Mouse (Mus musculus): ENCODE measurements at regions not wholly inside any gene's neighbourhood (a gene's known extent, or its start where the extent isn't known, plus 50 kb on each side); places are given as distances from the start of the nearest gene placed in this dataset.

GRCm38 (mm10) chr13:78998855-78999254, 799.3 kb upstream of the Nr2f1 start:
- Histone ChIP-seq H3K9ac (ENCODE audit: low read length) (no peak overlapping the region), H3K4me1 (replicated peaks; ENCODE audit: control insufficient read depth, insufficient read depth) (no peaks in the 10 kb centered on the region), H3K9me3 (ENCODE audit: control insufficient read depth, low read length) (no peaks in the 10 kb centered on the region), H3K27me3 (ENCODE audit: control insufficient read depth, insufficient read depth, low read length) (no peaks in the 10 kb centered on the region), H3K4me3 (ENCODE audit: low read depth, low read length) (no peak overlapping the region), H3K36me3 (ENCODE audit: control insufficient read depth, insufficient read depth, low read length) (no peaks in the 10 kb centered on the region), H3K4me2 (replicated peaks; ENCODE audit: low read depth) (no peak overlapping the region), H3K27ac (replicated peaks) (no peak overlapping the region)
- TF ChIP-seq EP300 (optimal IDR thresholded peaks at IDR 0.05) = no peak
- no peak for TF ChIP-seq CTCF (IDR thresholded peaks at IDR 0.05; ENCODE audit: low read depth)
- WGBS = 31% methylated on average over 2 of the region's 2 CpGs
- ATAC-seq (ENCODE audit: low FRiP score, low TSS enrichment) (no peak), DNase-seq (ENCODE audit: low spot score) (no peak)

DNA sequence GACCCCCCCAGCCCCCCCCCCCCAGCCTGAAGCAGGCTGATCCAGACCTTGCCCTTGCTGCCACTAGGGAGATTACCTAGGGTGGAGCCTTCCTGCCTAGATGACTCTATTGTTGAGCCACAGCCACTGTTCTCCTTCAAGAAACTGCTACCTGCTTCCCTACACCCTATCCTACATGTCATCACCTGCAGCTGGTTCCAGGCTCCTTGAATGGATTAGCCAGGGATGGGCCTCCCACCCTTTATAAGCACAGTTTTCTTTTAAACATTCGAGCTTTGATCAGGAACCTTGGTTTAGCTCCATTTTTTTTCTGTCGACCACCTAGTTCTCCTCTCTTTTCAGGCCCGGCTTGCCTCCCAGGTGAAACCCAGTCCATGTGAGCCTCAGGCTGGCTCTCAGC, 792.8 kb upstream of the Nr2f1 start:
- TF ChIP-seq CTCF (IDR thresholded peaks at IDR 0.05; ENCODE audit: low read depth) (no peak), EP300 (optimal IDR thresholded peaks at IDR 0.05) (no peak)
- ATAC-seq (ENCODE audit: low FRiP score, low TSS enrichment) (no peak), DNase-seq (ENCODE audit: low spot score) (no peak)
- Histone ChIP-seq H3K27me3 (ENCODE audit: control insufficient read depth, insufficient read depth, low read length) (no peaks in the 10 kb centered on the region), H3K9me3 (ENCODE audit: control insufficient read depth, low read length) (no peaks in the 10 kb centered on the region), H3K27ac (replicated peaks) (no peak overlapping the region), H3K4me2 (replicated peaks; ENCODE audit: low read depth) (no peak overlapping the region), H3K36me3 (ENCODE audit: control insufficient read depth, insufficient read depth, low read length) (no peaks in the 10 kb centered on the region), H3K4me1 (replicated peaks; ENCODE audit: control insufficient read depth, insufficient read depth) (no peaks in the 10 kb centered on the region), H3K9ac (ENCODE audit: low read length) (no peak overlapping the region), H3K4me3 (ENCODE audit: low read depth, low read length) (no peak overlapping the region)
- 79% methylated on average over 3 of the region's 3 CpGs for WGBS

GRCm38 (mm10) chr13:78985921-78986320, 786.4 kb upstream of the Nr2f1 start:
- H3K36me3 ChIP-seq (ENCODE audit: control insufficient read depth, insufficient read depth, low read length) = no peaks in the 10 kb centered on the region
- no peak overlapping the region for H3K4me3 ChIP-seq (ENCODE audit: low read depth, low read length)

GRCm38 (mm10) chr13:78977224-78977780, 777.7 kb upstream of the Nr2f1 start:
- TF ChIP-seq EP300 (optimal IDR thresholded peaks at IDR 0.05) = no peak
- no peak for TF ChIP-seq CTCF (IDR thresholded peaks at IDR 0.05; ENCODE audit: low read depth)

More at GRCm38 (mm10) chr13:78985921-78986320, 786.4 kb upstream of the Nr2f1 start:
- DNase-seq (ENCODE audit: low spot score) (no peak), ATAC-seq (ENCODE audit: low FRiP score, low TSS enrichment) (no peak)
- H3K4me2 ChIP-seq (replicated peaks; ENCODE audit: low read depth) = no peak overlapping the region
- no peak overlapping the region for H3K27ac ChIP-seq (replicated peaks)
- no peaks in the 10 kb centered on the region for H3K4me1 ChIP-seq (replicated peaks; ENCODE audit: control insufficient read depth, insufficient read depth)
- 23% methylated on average over 3 of the region's 3 CpGs for WGBS
- no peaks in the 10 kb centered on the region for H3K27me3 ChIP-seq (ENCODE audit: control insufficient read depth, insufficient read depth, low read length)
- H3K9me3 ChIP-seq (ENCODE audit: control insufficient read depth, low read length) = no peaks in the 10 kb centered on the region
- TF ChIP-seq EP300 (optimal IDR thresholded peaks at IDR 0.05) (no peak), CTCF (IDR thresholded peaks at IDR 0.05; ENCODE audit: low read depth) (no peak)
- no peak overlapping the region for H3K9ac ChIP-seq (ENCODE audit: low read length)

GRCm38 (mm10) chr13:78938351-78938741, 738.8 kb upstream of the Nr2f1 start:
- Histone ChIP-seq H3K9ac (ENCODE audit: low read length) (no peak overlapping the region), H3K4me3 (ENCODE audit: low read depth, low read length) (no peak overlapping the region), H3K27ac (replicated peaks) (no peak overlapping the region), H3K4me2 (replicated peaks; ENCODE audit: low read depth) (no peak overlapping the region), H3K9me3 (ENCODE audit: control insufficient read depth, low read length) (no peaks in the 10 kb centered on the region), H3K27me3 (ENCODE audit: control insufficient read depth, insufficient read depth, low read length) (no peaks in the 10 kb centered on the region), H3K4me1 (replicated peaks; ENCODE audit: control insufficient read depth, insufficient read depth) (no peaks in the 10 kb centered on the region), H3K36me3 (ENCODE audit: control insufficient read depth, insufficient read depth, low read length) (no peaks in the 10 kb centered on the region)
- no peak for TF ChIP-seq EP300 (optimal IDR thresholded peaks at IDR 0.05)
- TF ChIP-seq CTCF (IDR thresholded peaks at IDR 0.05; ENCODE audit: low read depth) = no peak
- ATAC-seq (ENCODE audit: low FRiP score, low TSS enrichment) (no peak), DNase-seq (ENCODE audit: low spot score) (no peak)
- 58% methylated on average over 5 of the region's 5 CpGs for WGBS

More at GRCm38 (mm10) chr13:78977224-78977780, 777.7 kb upstream of the Nr2f1 start:
- no peak for DNase-seq (ENCODE audit: low spot score)
- H3K4me2 ChIP-seq (replicated peaks; ENCODE audit: low read depth) = no peak overlapping the region
- no peaks in the 10 kb centered on the region for H3K4me1 ChIP-seq (replicated peaks; ENCODE audit: control insufficient read depth, insufficient read depth)
- ATAC-seq (ENCODE audit: low FRiP score, low TSS enrichment) = no peak
- no peaks in the 10 kb centered on the region for H3K9me3 ChIP-seq (ENCODE audit: control insufficient read depth, low read length)
- H3K36me3 ChIP-seq (ENCODE audit: control insufficient read depth, insufficient read depth, low read length) = no peaks in the 10 kb centered on the region
- 32% methylated on average over 3 of the region's 3 CpGs for WGBS
- H3K27ac ChIP-seq (replicated peaks) = no peak overlapping the region
- H3K9ac ChIP-seq (ENCODE audit: low read length) = no peak overlapping the region
- no peak overlapping the region for H3K4me3 ChIP-seq (ENCODE audit: low read depth, low read length)
- H3K27me3 ChIP-seq (ENCODE audit: control insufficient read depth, insufficient read depth, low read length) = no peaks in the 10 kb centered on the region

DNA sequence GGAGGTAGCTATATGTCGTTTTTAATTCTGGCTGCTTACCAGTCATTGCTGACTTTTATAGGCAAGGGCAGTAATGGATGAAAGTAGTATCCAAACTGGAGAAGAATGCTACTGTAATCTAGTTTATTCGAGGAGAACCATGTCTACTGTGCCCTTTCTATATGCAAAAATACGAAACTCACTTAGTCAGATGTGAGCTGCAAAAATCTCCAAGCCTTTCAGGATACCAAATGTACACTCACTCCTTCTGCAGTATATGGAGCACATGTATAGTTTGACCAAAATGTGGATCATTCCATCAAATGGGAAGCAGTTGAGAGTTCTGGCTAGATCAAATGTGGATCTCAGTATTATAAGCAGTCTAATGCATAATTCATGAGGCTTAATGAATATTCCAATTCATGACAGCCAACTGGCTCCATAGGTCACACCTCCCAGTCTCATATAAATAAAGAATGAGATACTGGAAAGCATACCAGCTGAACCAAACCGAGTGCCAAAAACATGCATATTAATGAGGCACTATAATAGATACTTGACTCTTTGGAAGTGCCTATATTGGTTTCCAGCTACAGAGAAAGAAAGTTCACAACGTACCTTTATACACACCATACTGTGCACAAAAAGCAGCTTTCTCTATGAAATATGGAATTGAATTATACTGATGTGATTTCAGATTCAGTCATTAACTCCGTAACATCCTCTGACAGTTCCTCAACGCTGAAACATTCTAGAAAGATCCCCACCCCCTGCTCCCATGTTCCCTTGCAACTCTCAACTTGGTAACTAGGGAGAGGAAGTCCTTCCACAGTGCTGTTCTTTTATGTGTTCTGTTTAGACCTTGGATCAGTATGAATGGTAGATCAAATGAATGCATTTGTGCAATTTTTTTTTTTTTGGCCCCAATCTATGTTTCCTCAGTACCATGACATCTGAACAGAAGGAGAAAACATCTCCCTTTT, 738.1 kb upstream of the Nr2f1 start:
- no peak overlapping the region for H3K9ac ChIP-seq (ENCODE audit: low read length)

More for the DNA sequence above, 738.1 kb upstream of the Nr2f1 start:
- no peak overlapping the region for H3K4me2 ChIP-seq (replicated peaks; ENCODE audit: low read depth)
- no peaks in the 10 kb centered on the region for H3K4me1 ChIP-seq (replicated peaks; ENCODE audit: control insufficient read depth, insufficient read depth)
- DNase-seq (ENCODE audit: low spot score) (no peak), ATAC-seq (ENCODE audit: low FRiP score, low TSS enrichment) (no peak)
- WGBS = 69% methylated on average over 7 of the region's 7 CpGs
- TF ChIP-seq CTCF (IDR thresholded peaks at IDR 0.05; ENCODE audit: low read depth) (no peak), EP300 (optimal IDR thresholded peaks at IDR 0.05) (no peak)
- no peak overlapping the region for H3K27ac ChIP-seq (replicated peaks)
- no peaks in the 10 kb centered on the region for H3K36me3 ChIP-seq (ENCODE audit: control insufficient read depth, insufficient read depth, low read length)
- H3K4me3 ChIP-seq (ENCODE audit: low read depth, low read length) = no peak overlapping the region
- no peaks in the 10 kb centered on the region for H3K27me3 ChIP-seq (ENCODE audit: control insufficient read depth, insufficient read depth, low read length)
- no peaks in the 10 kb centered on the region for H3K9me3 ChIP-seq (ENCODE audit: control insufficient read depth, low read length)

Data from stomach, postnatal 0 days (tissue).